Mouse (Mus musculus): ENCODE data around the gene Ambp.
A peak's percentile ranks its signal among the peaks of the same experiment; 100 is the strongest.

Gene Ambp

GRCm38 (mm10) chr4:63154699-63155098, at the start of gene Ambp:
Ambp (minus strand) TSS chr4:63154799.
- DNase-seq (ENCODE audit: low read depth, low spot score): no peak

DNA sequence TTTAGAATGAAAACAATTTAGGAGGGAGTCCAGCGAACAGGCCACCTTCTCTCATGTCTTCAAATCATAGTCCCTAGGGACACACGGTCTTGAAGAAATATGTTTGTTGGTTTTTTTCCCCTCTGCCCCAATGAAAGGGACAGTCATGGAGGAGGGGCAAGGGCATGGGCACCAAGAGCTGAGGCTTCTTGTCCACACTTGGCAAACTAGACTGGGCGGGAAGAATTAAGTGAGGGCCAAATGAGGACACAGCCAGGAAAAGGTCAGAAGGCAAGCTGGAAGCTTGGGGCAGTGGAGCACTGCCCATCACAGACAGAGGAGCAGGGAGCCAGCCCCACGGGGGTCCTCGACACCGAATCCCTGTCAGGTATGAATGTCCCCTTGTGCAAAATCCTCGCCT, 49.3 kb upstream of the Ambp start:
- DNase-seq (ENCODE audit: low read depth, low spot score): no peak

GRCm38 (mm10) chr4:63199366-63199765, 44.8 kb upstream of the Ambp start:
- no peak for DNase-seq (ENCODE audit: low read depth, low spot score)

DNA sequence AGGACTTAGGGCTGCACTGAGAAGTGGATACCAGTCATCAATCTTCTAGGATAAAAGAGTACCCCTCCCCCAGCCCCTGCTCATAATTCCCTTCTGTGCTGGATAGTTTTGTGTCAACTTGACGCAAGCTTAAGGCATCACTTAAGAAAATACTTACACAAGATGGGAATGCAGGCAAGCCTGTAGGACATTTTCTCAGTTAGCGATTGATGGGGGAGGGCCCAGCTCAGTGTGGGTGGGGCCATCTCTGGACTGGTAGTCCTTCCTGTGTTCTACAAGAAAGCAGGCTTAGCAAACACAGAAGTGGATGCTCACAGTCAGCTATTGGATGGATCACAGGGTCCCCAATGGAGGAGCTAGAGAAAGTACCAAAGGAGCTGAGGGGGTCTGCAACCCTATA, 39.8 kb upstream of the Ambp start:
- no peak for DNase-seq (ENCODE audit: low read depth, low spot score)

- DNase-seq (ENCODE audit: low read depth, low spot score): no peak
Observed at GRCm38 (mm10) chr4:63191641-63192040, 37.0 kb upstream of the Ambp start.

GRCm38 (mm10) chr4:63186281-63186870, 31.8 kb upstream of the Ambp start:
- no peak for DNase-seq (ENCODE audit: low read depth, low spot score)

- DNase-seq (ENCODE audit: low read depth, low spot score): no peak
Observed at GRCm38 (mm10) chr4:63181556-63181955, 27.0 kb upstream of the Ambp start.

- no peak for DNase-seq (ENCODE audit: low read depth, low spot score)
Observed at GRCm38 (mm10) chr4:63171969-63172685, 17.5 kb upstream of the Ambp start, which contains the start of gene Kif12. Kif12 (minus strand) TSS chr4:63172131.

GRCm38 (mm10) chr4:63171122-63171521, 16.5 kb upstream of the Ambp start:
- no peak for DNase-seq (ENCODE audit: low read depth, low spot score)

GRCm38 (mm10) chr4:63170061-63170460, 15.5 kb upstream of the Ambp start:
- no peak for DNase-seq (ENCODE audit: low read depth, low spot score)

DNA sequence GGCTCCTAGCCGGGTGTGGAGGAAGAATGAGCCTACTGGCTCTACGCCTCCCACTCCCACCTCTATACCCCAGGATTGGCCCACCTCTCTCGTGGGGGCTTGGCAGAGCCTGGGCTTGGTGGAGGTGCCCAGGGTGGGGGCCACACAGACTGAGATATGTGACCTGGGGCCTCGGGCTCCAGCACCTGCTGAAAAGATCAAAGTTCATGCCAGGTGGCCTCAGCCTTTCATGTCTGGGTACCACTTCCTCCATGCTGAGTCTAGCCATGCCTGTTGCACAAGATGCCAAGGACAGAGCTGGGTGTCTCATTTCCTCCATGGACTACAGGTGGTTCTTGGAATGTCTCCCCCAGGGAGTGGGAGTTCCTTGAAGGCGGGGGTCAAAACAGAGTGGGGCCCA, 11.7 kb upstream of the Ambp start:
- DNase-seq (ENCODE audit: low read depth, low spot score): no peak

GRCm38 (mm10) chr4:63165636-63166035, 11.0 kb upstream of the Ambp start:
- no peak for DNase-seq (ENCODE audit: low read depth, low spot score)

DNA sequence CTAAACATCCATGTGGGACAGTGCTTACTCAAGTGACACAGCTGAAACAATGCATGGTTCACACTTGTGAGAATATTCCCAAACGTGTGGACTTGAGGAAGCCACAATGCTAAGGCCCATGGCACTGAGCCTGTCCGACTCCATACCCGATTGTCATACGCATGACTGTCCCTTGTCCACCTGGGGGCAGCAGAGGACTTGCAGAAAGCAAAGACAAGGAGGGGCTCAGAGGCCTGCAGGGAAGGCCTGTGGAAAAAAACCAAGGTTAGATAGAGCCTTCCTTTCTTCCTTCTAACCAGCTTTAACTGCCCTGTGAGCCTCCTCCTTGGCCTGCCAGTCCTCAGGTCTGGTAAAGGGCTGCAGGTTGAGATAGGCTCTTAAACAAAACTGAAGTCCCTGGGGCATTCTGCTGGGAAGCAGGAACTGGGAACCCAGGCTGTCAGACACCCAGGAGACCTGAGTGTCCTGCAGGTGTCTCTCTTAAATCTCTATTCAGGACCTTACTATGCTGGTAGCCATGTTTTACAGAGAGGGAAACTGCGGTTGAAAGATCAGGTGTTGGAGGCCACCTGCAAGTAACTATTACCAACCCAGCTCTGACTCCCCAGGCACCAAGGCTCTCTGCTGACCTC, 4.5 kb upstream of the Ambp start:
- DNase-seq (ENCODE audit: low read depth, low spot score): peak; percentile 53

- DNase-seq (ENCODE audit: low read depth, low spot score): no peak
Observed at GRCm38 (mm10) chr4:63158192-63158591, 3.6 kb upstream of the Ambp start.

DNA sequence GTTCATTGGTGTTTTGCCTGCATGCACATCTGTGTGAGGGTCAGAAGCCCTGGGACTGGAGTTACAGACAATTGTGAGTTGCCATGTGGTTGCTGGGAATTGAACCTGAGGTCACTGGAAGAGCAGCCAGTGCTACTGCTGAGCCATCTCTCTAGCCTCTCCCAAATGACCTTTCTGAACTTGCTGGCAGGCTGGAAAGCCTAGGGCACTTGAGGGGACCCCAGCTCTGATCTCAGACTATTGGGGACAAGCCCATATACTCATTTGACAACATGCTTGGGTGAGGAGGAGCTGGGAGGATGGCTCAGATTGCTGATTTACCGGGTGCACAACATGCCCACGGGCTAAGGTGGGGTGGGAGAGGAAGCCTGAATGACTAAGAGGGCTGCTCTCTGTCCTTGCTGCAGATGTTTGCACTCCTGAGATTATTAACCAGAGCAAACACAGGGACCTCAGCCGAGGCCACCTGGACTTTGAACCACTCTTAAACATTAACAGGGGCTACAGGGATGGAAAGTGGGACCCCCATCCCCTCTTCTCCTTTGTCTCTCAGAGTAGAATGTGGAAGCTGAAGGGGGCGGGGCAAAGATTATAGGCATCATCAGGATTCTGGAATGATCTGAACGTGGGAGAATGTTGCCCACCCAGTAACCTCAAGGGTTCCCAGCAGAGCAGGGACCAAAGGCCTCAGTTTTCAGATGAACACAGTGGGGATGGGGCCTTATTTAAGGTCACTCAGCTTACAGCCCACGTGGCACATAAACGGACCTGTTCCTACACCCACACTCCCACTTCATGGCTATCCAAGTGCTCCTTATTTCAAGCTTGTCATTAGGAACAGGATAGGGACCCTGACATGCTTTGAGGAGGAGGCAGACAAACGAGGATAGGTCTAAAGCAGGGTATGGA, 2.4 kb upstream of the Ambp start:
- DNase-seq (ENCODE audit: low read depth, low spot score): no peak

- no peak for DNase-seq (ENCODE audit: low read depth, low spot score)
Observed at GRCm38 (mm10) chr4:63155596-63155995, 997 bp upstream of the Ambp start.

GRCm38 (mm10) chr4:63154028-63154427, 571 bp downstream of the Ambp start:
- DNase-seq (ENCODE audit: low read depth, low spot score): no peak

GRCm38 (mm10) chr4:63151127-63151526, 3.5 kb downstream of the Ambp start:
- DNase-seq (ENCODE audit: low read depth, low spot score): no peak

DNA sequence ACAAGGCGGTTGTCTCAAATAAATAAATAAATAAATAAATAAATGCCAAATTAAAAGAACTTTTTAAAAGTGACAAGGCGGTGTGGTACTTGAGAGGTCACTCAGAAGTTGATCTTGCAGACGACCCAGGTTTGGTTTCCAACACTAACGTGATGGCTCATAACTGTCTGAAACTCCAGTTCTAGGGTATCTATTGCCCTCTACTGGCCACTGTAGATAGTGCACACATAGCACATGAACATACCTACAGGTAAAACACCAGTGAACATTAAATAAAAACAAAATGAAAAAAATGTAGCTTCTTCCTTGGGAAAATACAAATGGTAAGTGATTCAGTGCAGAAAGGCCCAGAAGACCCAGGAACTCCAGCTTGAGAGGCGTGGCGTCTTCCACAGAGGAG, 7.3 kb downstream of the Ambp start:
- DNase-seq (ENCODE audit: low read depth, low spot score): no peak

DNA sequence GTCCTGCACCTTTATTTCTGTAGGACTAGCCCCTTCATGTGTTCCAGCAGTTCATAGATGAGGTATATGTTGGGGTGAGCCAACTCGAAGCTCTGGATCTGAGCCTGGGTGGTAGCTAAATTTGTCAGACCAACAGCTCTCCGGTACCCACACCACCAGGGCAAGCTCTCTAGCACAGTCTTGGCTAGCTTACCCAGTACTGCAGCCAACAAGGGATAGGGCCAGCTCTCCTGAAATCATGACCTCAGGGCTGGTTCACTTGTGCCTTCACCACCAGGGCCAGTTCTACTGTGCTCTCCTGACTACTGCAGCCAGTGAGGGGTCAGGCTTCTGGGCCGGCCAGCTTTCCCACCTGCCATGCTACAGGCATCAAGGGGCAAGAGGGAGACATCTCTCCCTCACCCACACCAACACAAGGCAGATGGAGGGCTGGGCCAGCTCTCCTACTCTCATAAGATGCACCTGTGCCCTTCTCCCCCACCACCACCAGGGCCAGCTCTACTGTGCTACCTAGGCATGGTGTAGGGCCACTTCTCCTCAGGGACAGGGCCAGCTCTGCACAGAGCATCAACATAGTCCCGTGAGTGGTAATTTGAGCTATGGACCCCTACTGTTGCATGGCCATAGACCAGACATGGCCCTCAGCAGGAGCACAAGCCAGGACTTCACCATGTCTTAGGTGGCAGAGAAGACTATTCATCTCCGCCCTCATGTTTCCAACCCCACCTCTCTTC, 24.5 kb downstream of the Ambp start:
- DNase-seq (ENCODE audit: low read depth, low spot score): no peak

GRCm38 (mm10) chr4:63124861-63125466, 29.6 kb downstream of the Ambp start:
- DNase-seq (ENCODE audit: low read depth, low spot score): peak; percentile 5
